Mouse (Mus musculus) liver, embryonic 11.5 days (tissue): ENCODE data around the gene Arhgap27. TPM values are rescaled to one million over a fixed set of nuclear protein-coding genes. Genes with fewer than 3 reads are reported as not detected.
"Not testable (repeated sequence)": the region's sequence is repeated elsewhere in the genome, so short reads cannot be mapped to it uniquely, and the experiment has no call there.

ENCODE experiments used
- ATAC-seq: fragments of 200-750 bp; cut with Nextera tagmentation; replicated peaks from 2 replicates; pipeline ENCODE4 v1.8.0; 2017; ENCODE audit warnings: moderate number of reproducible peaks, mild to moderate bottlenecking, moderate TSS enrichment, moderate library complexity; ENCODE audit not compliant: low FRiP score
- DNase-seq: peaks from one replicate; pipeline ENCODE4 v3.0.0-alpha.2; 2017; ENCODE audit warnings: low spot score
- H3K27ac ChIP-seq: fragments of 300-500 bp; sonication (generic); 2 replicates; pipeline ENCODE4 v1.5.1; 2014; ENCODE audit warnings: mild to moderate bottlenecking, low read depth, low read length, control low read depth
- H3K27me3 ChIP-seq: fragments of 300-500 bp; sonication (generic); replicated peaks from 2 replicates; pipeline ENCODE4 v1.6.1; 2014; ENCODE audit warnings: low read length, mixed read lengths; ENCODE audit not compliant: control insufficient read depth, insufficient read depth
- H3K36me3 ChIP-seq: fragments of 300-500 bp; sonication (generic); 2 replicates; pipeline ENCODE4 v1.6.1; 2014; ENCODE audit warnings: mild to moderate bottlenecking, low read length, moderate library complexity, mixed read lengths; ENCODE audit not compliant: control insufficient read depth, insufficient read depth
- H3K4me1 ChIP-seq: fragments of 300-500 bp; sonication (generic); replicated peaks from 2 replicates; pipeline ENCODE4 v1.6.1; 2014; ENCODE audit warnings: low read length, mixed read lengths; ENCODE audit not compliant: control insufficient read depth, insufficient read depth
- H3K4me2 ChIP-seq: fragments of 300-500 bp; sonication (generic); 2 replicates; pipeline ENCODE4 v1.6.1; 2014; ENCODE audit warnings: mild to moderate bottlenecking, control low read depth, moderate library complexity
- H3K4me3 ChIP-seq: fragments of 300-500 bp; sonication (generic); 2 replicates; pipeline ENCODE4 v1.5.1; 2014; ENCODE audit warnings: low read depth, low read length, control low read depth
- H3K9ac ChIP-seq: fragments of 300-500 bp; sonication (generic); 2 replicates; pipeline ENCODE4 v1.6.1; 2014; ENCODE audit warnings: low read depth, low read length, control low read depth
- H3K9me3 ChIP-seq: fragments of 300-500 bp; sonication (generic); 2 replicates; pipeline ENCODE4 v1.6.1; 2016; ENCODE audit warnings: low read length, inconsistent platforms, mixed read lengths; ENCODE audit not compliant: control insufficient read depth
- WGBS: fragments of 180-500 bp; shearing (Covaris S2); extraction: QIAGEN DNeasy Blood & Tissue Kit; methylation state at CpG from one replicate; pipeline ENCODE4 v1.1.7; 2014; 5-methylcytosine and 5-hydroxymethylcytosine counted together
- polyA plus RNA-seq: library from polyadenylated mRNA; unstranded; fragments of >200 nt; fragmentation: Nextera tagmentation; extraction: Ambion mirVana; gene quantifications from 2 replicates; pipeline ENCODE4 v1.2.1, GENCODE M21; 2014

The Arhgap27 gene
- polyA plus RNA-seq = 5.0 and 5.1 TPM in 2 replicates

GRCm38 (mm10) chr11:103363214-103364148, at the start of gene Arhgap27:
Arhgap27 (minus strand) TSS chr11:103363692.
- peak within 1 kb of the TSS; percentile 86 for H3K4me2 ChIP-seq
- H3K27ac ChIP-seq = peak within 1 kb of the TSS; percentile 46; the same call in 1 of the 2 replicates
- peak within 1 kb of the TSS; percentile 59 for H3K4me3 ChIP-seq
- H3K9me3 ChIP-seq = no peaks in the 10 kb centered on the region
- peak within 1 kb of the TSS; percentile 13 for H3K9ac ChIP-seq
- peaks cover 22% of the 10 kb centered on the region for H3K4me1 ChIP-seq
- 2% methylated on average over 35 of the region's 35 CpGs for WGBS
- peaks cover 61% of the 10 kb centered on the region for H3K27me3 ChIP-seq
- 0 out of 2 replicates have a peak, but pooled peaks cover 2% of the 10 kb centered on the region for H3K36me3 ChIP-seq
- peak; percentile 67 for DNase-seq
- ATAC-seq = no peak

- ATAC-seq (no peak; the same call in 1 of the 2 replicates), DNase-seq (no peak)
- H3K4me2 ChIP-seq = peak overlapping the region; percentile 78
- H3K4me1 ChIP-seq = peaks cover 7% of the 10 kb centered on the region
- H3K4me3 ChIP-seq = peak overlapping the region; percentile 73
- WGBS = 3% methylated on average over 14 of the region's 14 CpGs
- H3K27me3 ChIP-seq = no peaks in the 10 kb centered on the region
- H3K27ac ChIP-seq = no peak overlapping the region
- H3K9ac ChIP-seq = peak overlapping the region; percentile 7
- no peaks in the 10 kb centered on the region for H3K9me3 ChIP-seq
- no peaks in the 10 kb centered on the region for H3K36me3 ChIP-seq
These were observed 49.5 kb upstream of the Arhgap27 start for GRCm38 (mm10) chr11:103412950-103413423.

GRCm38 (mm10) chr11:103411981-103412949, 48.8 kb upstream of the Arhgap27 start, which contains the start of gene Plekhm1:
Plekhm1 (minus strand) TSS chr11:103412687.
- H3K36me3 ChIP-seq = no peaks in the 10 kb centered on the region
- H3K4me1 ChIP-seq = peaks cover 7% of the 10 kb centered on the region
- H3K9me3 ChIP-seq = no peaks in the 10 kb centered on the region
- DNase-seq (peak; percentile 94), ATAC-seq (peak; percentile 97)
- peak within 1 kb of the TSS; percentile 80 for H3K9ac ChIP-seq
- peak within 1 kb of the TSS; percentile 73 for H3K4me3 ChIP-seq
- 0 out of 2 replicates have a peak within 1 kb of the TSS, but pooled peaks have one; percentile 16 for H3K27ac ChIP-seq
- H3K27me3 ChIP-seq = no peaks in the 10 kb centered on the region
- peak within 1 kb of the TSS; percentile 78 for H3K4me2 ChIP-seq
- WGBS = under 1% methylated on average over 67 of the region's 67 CpGs

GRCm38 (mm10) chr11:103411301-103411700, 47.8 kb upstream of the Arhgap27 start:
- WGBS = 91% methylated on average over 1 of the region's 1 CpGs
- H3K27ac ChIP-seq = no peak overlapping the region

GRCm38 (mm10) chr11:103408880-103409279, 45.4 kb upstream of the Arhgap27 start:
- Histone ChIP-seq H3K4me2 (no peak overlapping the region), H3K9ac (no peak overlapping the region), H3K36me3 (no peaks in the 10 kb centered on the region), H3K4me3 (no peak overlapping the region), H3K4me1 (peaks cover 7% of the 10 kb centered on the region), H3K27me3 (no peaks in the 10 kb centered on the region), H3K27ac (no peak overlapping the region), H3K9me3 (no peaks in the 10 kb centered on the region)
- ATAC-seq = no peak
- 92% methylated on average over 13 of the region's 13 CpGs for WGBS
- no peak for DNase-seq

More at GRCm38 (mm10) chr11:103411301-103411700, 47.8 kb upstream of the Arhgap27 start:
- Histone ChIP-seq H3K9me3 (no peaks in the 10 kb centered on the region), H3K4me1 (peaks cover 7% of the 10 kb centered on the region), H3K9ac (no peak overlapping the region), H3K27me3 (no peaks in the 10 kb centered on the region), H3K4me2 (peak overlapping the region; percentile 78), H3K36me3 (no peaks in the 10 kb centered on the region), H3K4me3 (no peak overlapping the region; the same call in 1 of the 2 replicates)
- ATAC-seq (no peak), DNase-seq (no peak)

- DNase-seq, H3K9ac ChIP-seq, H3K4me2 ChIP-seq, H3K4me1 ChIP-seq, H3K9me3 ChIP-seq, H3K27me3 ChIP-seq, H3K4me3 ChIP-seq, H3K27ac ChIP-seq, H3K36me3 ChIP-seq, ATAC-seq: not testable (repeated sequence)
- WGBS = 71% methylated on average over 5 of the region's 5 CpGs
These were observed 43.6 kb upstream of the Arhgap27 start for GRCm38 (mm10) chr11:103407136-103407535.

- DNase-seq (no peak), ATAC-seq (no peak)
- H3K4me3 ChIP-seq = no peak overlapping the region
- no peak overlapping the region for H3K27ac ChIP-seq
- H3K27me3 ChIP-seq = no peaks in the 10 kb centered on the region
- no peak overlapping the region for H3K4me2 ChIP-seq
- H3K9me3 ChIP-seq = no peaks in the 10 kb centered on the region
- 73% methylated on average over 7 of the region's 7 CpGs for WGBS
- H3K4me1 ChIP-seq = peaks cover under 1% of the 10 kb centered on the region; the same call in 1 of the 2 replicates
- H3K36me3 ChIP-seq = 0 out of 2 replicates have a peak, but pooled peaks cover 2% of the 10 kb centered on the region
- no peak overlapping the region for H3K9ac ChIP-seq
These were observed 43.1 kb upstream of the Arhgap27 start for GRCm38 (mm10) chr11:103406551-103406950.

GRCm38 (mm10) chr11:103405814-103406213, 42.3 kb upstream of the Arhgap27 start:
- 90% methylated on average over 1 of the region's 1 CpGs for WGBS
- Histone ChIP-seq H3K27ac (no peak overlapping the region), H3K36me3 (0 out of 2 replicates have a peak, but pooled peaks cover 2% of the 10 kb centered on the region), H3K27me3 (no peaks in the 10 kb centered on the region), H3K4me2 (no peak overlapping the region), H3K4me3 (no peak overlapping the region), H3K9me3 (no peaks in the 10 kb centered on the region), H3K4me1 (no peaks in the 10 kb centered on the region), H3K9ac (no peak overlapping the region)
- DNase-seq = no peak
- ATAC-seq = no peak
